Mouse (Mus musculus): ENCODE results near the gene Gm20821.
"Not testable (repeated sequence)": the region's sequence is repeated elsewhere in the genome, so short reads cannot be mapped to it uniquely, and the experiment has no call there.

Gm20821 gene

DNA sequence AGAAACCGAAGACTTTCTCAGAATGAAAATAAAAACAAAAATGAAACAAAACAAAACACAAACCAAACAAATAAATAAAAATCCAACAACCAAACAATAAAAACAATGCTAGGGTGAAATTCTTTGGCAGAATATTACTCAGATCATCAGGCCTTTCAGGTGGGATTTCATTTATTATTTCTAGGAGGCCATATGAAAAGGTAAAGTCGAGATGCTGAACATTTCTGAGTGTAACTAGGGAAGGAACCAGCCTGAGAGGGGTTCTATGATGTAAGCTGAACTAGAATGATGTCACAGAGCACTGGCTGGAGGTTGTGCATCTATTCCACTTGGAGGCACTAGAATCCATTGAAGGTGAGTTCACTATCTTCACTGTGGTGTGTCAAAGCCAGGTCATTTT is at the start of gene Gm20821:
Gene Gm20821, plus strand, starts transcription at position 301 of the 400 bp plus-strand sequence.
- DNase-seq: not testable (repeated sequence)

Data from liver (tissue).